Mouse (Mus musculus): ENCODE results near the gene Supt3. TPM values are rescaled to one million over a fixed set of nuclear protein-coding genes. Genes with fewer than 3 reads are reported as not detected.

Gene Supt3
- polyA plus RNA-seq, 1 experiment from 2014 or later, result 18.8 TPM

- H3K4me2 ChIP-seq, result no peak overlapping the region
- no peaks in the 10 kb centered on the region for H3K27me3 ChIP-seq
- peak overlapping the region; percentile 33; the same call in 1 of the 2 replicates for H3K27ac ChIP-seq
- H3K9me3 ChIP-seq, result no peaks in the 10 kb centered on the region
- ATAC-seq (ENCODE audit: insufficient number of reproducible peaks, low FRiP score, low TSS enrichment, low read depth), result no peak
- H3K4me3 ChIP-seq, result no peak overlapping the region
- H3K9ac ChIP-seq, result no peak overlapping the region
- WGBS, result 78% methylated on average over 5 of the region's 5 CpGs
- 0 out of 2 replicates have a peak, but pooled peaks cover 3% of the 10 kb centered on the region for H3K4me1 ChIP-seq
- no peaks in the 10 kb centered on the region for H3K36me3 ChIP-seq
Observed at GRCm38 (mm10) chr17:44788982-44789747, 12.2 kb downstream of the Supt3 start.

- H3K4me1 ChIP-seq, result 0 out of 2 replicates have a peak, but pooled peaks cover 3% of the 10 kb centered on the region
- no peaks in the 10 kb centered on the region for H3K27me3 ChIP-seq
- no peak overlapping the region for H3K4me2 ChIP-seq
- H3K27ac ChIP-seq, result no peak overlapping the region
- H3K36me3 ChIP-seq, result no peaks in the 10 kb centered on the region
- WGBS, result 92% methylated on average over 12 of the region's 12 CpGs
- no peak overlapping the region for H3K4me3 ChIP-seq
- no peak overlapping the region for H3K9ac ChIP-seq
- H3K9me3 ChIP-seq, result no peaks in the 10 kb centered on the region
- no peak for ATAC-seq (ENCODE audit: insufficient number of reproducible peaks, low FRiP score, low TSS enrichment, low read depth)
Observed at GRCm38 (mm10) chr17:44792218-44792917, 15.4 kb downstream of the Supt3 start.

- Histone ChIP-seq H3K27ac (no peak overlapping the region), H3K9me3 (no peaks in the 10 kb centered on the region), H3K27me3 (no peaks in the 10 kb centered on the region), H3K4me1 (no peaks in the 10 kb centered on the region), H3K4me2 (no peak overlapping the region), H3K4me3 (no peak overlapping the region), H3K9ac (no peak overlapping the region), H3K36me3 (no peaks in the 10 kb centered on the region)
- WGBS, result 69% methylated on average over 3 of the region's 3 CpGs
- ATAC-seq (ENCODE audit: insufficient number of reproducible peaks, low FRiP score, low TSS enrichment, low read depth), result no peak
Observed at GRCm38 (mm10) chr17:44797331-44797730, 20.4 kb downstream of the Supt3 start.

GRCm38 (mm10) chr17:44807031-44807430, 30.1 kb downstream of the Supt3 start:
- ATAC-seq (ENCODE audit: insufficient number of reproducible peaks, low FRiP score, low TSS enrichment, low read depth), result no peak
- no peak overlapping the region for H3K27ac ChIP-seq
- no peak overlapping the region for H3K9ac ChIP-seq
- H3K4me3 ChIP-seq, result no peak overlapping the region
- H3K36me3 ChIP-seq, result no peaks in the 10 kb centered on the region
- peaks cover 4% of the 10 kb centered on the region; the same call in 1 of the 2 replicates for H3K4me1 ChIP-seq
- no peaks in the 10 kb centered on the region for H3K9me3 ChIP-seq
- H3K27me3 ChIP-seq, result no peaks in the 10 kb centered on the region
- no peak overlapping the region for H3K4me2 ChIP-seq
- WGBS, result 84% methylated on average over 1 of the region's 1 CpGs

- Histone ChIP-seq H3K4me2 (peak within 1 kb of the TSS; percentile 3; the same call in 1 of the 2 replicates), H3K9ac (no peak within 1 kb of the TSS), H3K27ac (no peak within 1 kb of the TSS; the same call in 1 of the 2 replicates), H3K9me3 (no peaks in the 10 kb centered on the region), H3K4me3 (peak within 1 kb of the TSS; percentile 23), H3K36me3 (no peaks in the 10 kb centered on the region), H3K4me1 (no peaks in the 10 kb centered on the region), H3K27me3 (no peaks in the 10 kb centered on the region)
- 0 out of 2 replicates have a peak, but pooled peaks have one; percentile 30 for ATAC-seq (ENCODE audit: insufficient number of reproducible peaks, low FRiP score, low TSS enrichment, low read depth)
- 47% methylated on average over 3 of the region's 3 CpGs for WGBS
Observed at GRCm38 (mm10) chr17:44814508-44815175, 37.7 kb downstream of the Supt3 start, which contains the start of gene Runx2. Gene Runx2, minus strand, starts transcription at chr17:44814797.

- no peak overlapping the region for H3K4me3 ChIP-seq
- H3K27me3 ChIP-seq, result no peaks in the 10 kb centered on the region
- no peak overlapping the region for H3K27ac ChIP-seq
- no peak overlapping the region for H3K9ac ChIP-seq
- no peak overlapping the region for H3K4me2 ChIP-seq
- ATAC-seq (ENCODE audit: insufficient number of reproducible peaks, low FRiP score, low TSS enrichment, low read depth), result no peak
- WGBS, result 78% methylated on average over 2 of the region's 2 CpGs
- no peaks in the 10 kb centered on the region for H3K36me3 ChIP-seq
- H3K9me3 ChIP-seq, result no peaks in the 10 kb centered on the region
- no peaks in the 10 kb centered on the region for H3K4me1 ChIP-seq
Observed at GRCm38 (mm10) chr17:44818825-44819224, 41.9 kb downstream of the Supt3 start.

GRCm38 (mm10) chr17:44819816-44820215, 42.9 kb downstream of the Supt3 start:
- Histone ChIP-seq H3K4me1 (no peaks in the 10 kb centered on the region), H3K4me2 (no peak overlapping the region), H3K27me3 (no peaks in the 10 kb centered on the region), H3K9me3 (no peaks in the 10 kb centered on the region), H3K36me3 (no peaks in the 10 kb centered on the region), H3K9ac (no peak overlapping the region), H3K4me3 (no peak overlapping the region), H3K27ac (no peak overlapping the region)
- WGBS, result 49% methylated on average over 4 of the region's 4 CpGs
- ATAC-seq (ENCODE audit: insufficient number of reproducible peaks, low FRiP score, low TSS enrichment, low read depth), result no peak

GRCm38 (mm10) chr17:44821940-44822339, 45.0 kb downstream of the Supt3 start:
- no peaks in the 10 kb centered on the region for H3K36me3 ChIP-seq
- H3K27me3 ChIP-seq, result no peaks in the 10 kb centered on the region
- no peaks in the 10 kb centered on the region for H3K9me3 ChIP-seq
- ATAC-seq (ENCODE audit: insufficient number of reproducible peaks, low FRiP score, low TSS enrichment, low read depth), result no peak
- H3K27ac ChIP-seq, result no peak overlapping the region
- H3K4me3 ChIP-seq, result no peak overlapping the region
- no peaks in the 10 kb centered on the region for H3K4me1 ChIP-seq
- H3K9ac ChIP-seq, result no peak overlapping the region
- H3K4me2 ChIP-seq, result no peak overlapping the region
- 88% methylated on average over 5 of the region's 5 CpGs for WGBS

- Histone ChIP-seq H3K27me3 (no peaks in the 10 kb centered on the region), H3K4me2 (no peak overlapping the region), H3K36me3 (no peaks in the 10 kb centered on the region), H3K9me3 (no peaks in the 10 kb centered on the region), H3K4me3 (no peak overlapping the region), H3K9ac (no peak overlapping the region), H3K4me1 (no peaks in the 10 kb centered on the region), H3K27ac (no peak overlapping the region)
- WGBS, result 60% methylated on average over 3 of the region's 3 CpGs
- ATAC-seq (ENCODE audit: insufficient number of reproducible peaks, low FRiP score, low TSS enrichment, low read depth), result no peak
Observed at GRCm38 (mm10) chr17:44827124-44827523, 50.2 kb downstream of the Supt3 start.

- Histone ChIP-seq H3K4me2 (no peak overlapping the region), H3K27ac (no peak overlapping the region), H3K4me3 (no peak overlapping the region), H3K27me3 (no peaks in the 10 kb centered on the region), H3K4me1 (no peaks in the 10 kb centered on the region), H3K36me3 (no peaks in the 10 kb centered on the region), H3K9ac (no peak overlapping the region), H3K9me3 (no peaks in the 10 kb centered on the region)
- no peak for ATAC-seq (ENCODE audit: insufficient number of reproducible peaks, low FRiP score, low TSS enrichment, low read depth)
- 85% methylated on average over 4 of the region's 4 CpGs for WGBS
Observed at GRCm38 (mm10) chr17:44827964-44828363, 51.0 kb downstream of the Supt3 start.

- H3K27me3 ChIP-seq, result no peaks in the 10 kb centered on the region
- no peak for ATAC-seq (ENCODE audit: insufficient number of reproducible peaks, low FRiP score, low TSS enrichment, low read depth)
- H3K4me1 ChIP-seq, result no peaks in the 10 kb centered on the region
Observed at GRCm38 (mm10) chr17:44829587-44829986, 52.6 kb downstream of the Supt3 start.

GRCm38 (mm10) chr17:44831201-44831600, 54.2 kb downstream of the Supt3 start:
- no peaks in the 10 kb centered on the region for H3K36me3 ChIP-seq
- no peaks in the 10 kb centered on the region for H3K27me3 ChIP-seq
- WGBS, result 58% methylated on average over 1 of the region's 1 CpGs
- no peak overlapping the region for H3K4me2 ChIP-seq
- H3K4me3 ChIP-seq, result no peak overlapping the region
- no peak overlapping the region for H3K27ac ChIP-seq
- H3K9ac ChIP-seq, result no peak overlapping the region
- no peak for ATAC-seq (ENCODE audit: insufficient number of reproducible peaks, low FRiP score, low TSS enrichment, low read depth)
- H3K9me3 ChIP-seq, result no peaks in the 10 kb centered on the region
- no peaks in the 10 kb centered on the region for H3K4me1 ChIP-seq

More at GRCm38 (mm10) chr17:44829587-44829986, 52.6 kb downstream of the Supt3 start:
- no peaks in the 10 kb centered on the region for H3K36me3 ChIP-seq
- no peak overlapping the region for H3K4me3 ChIP-seq
- 85% methylated on average over 3 of the region's 3 CpGs for WGBS
- no peak overlapping the region for H3K27ac ChIP-seq
- H3K4me2 ChIP-seq, result no peak overlapping the region
- H3K9ac ChIP-seq, result no peak overlapping the region
- H3K9me3 ChIP-seq, result no peaks in the 10 kb centered on the region

Measured in limb, embryonic 15.5 days (tissue).